9 mouse cellular contexts compared by ENCODE assay signal in genomic region chrX:6922165-6922564, GRCm38 (mm10).
A peak's percentile ranks its signal among the peaks of the same experiment; 100 is the strongest.
DNase-seq lines count a peak whose midpoint lies in the region; ATAC-seq and TF ChIP-seq lines count a peak whose summit lies in the region.
"Had no signal": no experiment of that assay in that cellular context is flagged by ENCODE, and none has a peak within 500 bp of the region (broad histone marks: within the 10 kb centered on the region; RNA-seq: fewer than 3 reads in every experiment).

No protein-coding gene starts in this region.

- no peak overlapping the region for H3K9ac ChIP-seq in forebrain, postnatal 0 days
- no peak overlapping the region for H3K9ac ChIP-seq in forebrain, embryonic 12.5 days
- no peak overlapping the region for H3K9ac ChIP-seq in embryonic facial prominence, embryonic 14.5 days (ENCODE audit: low read depth, low read length)
- no peak overlapping the region for H3K9ac ChIP-seq in hindbrain, embryonic 12.5 days
- H3K9ac ChIP-seq: hindbrain, embryonic 14.5 days had no signal

- no peak overlapping the region for H3K4me3 ChIP-seq in forebrain, postnatal 0 days (ENCODE audit: low read depth, low read length)
- no peak overlapping the region for H3K4me3 ChIP-seq in forebrain, embryonic 12.5 days (replicated peaks)
- H3K4me3 ChIP-seq in lung, adult 2 months (replicated peaks; ENCODE audit: extremely low read depth, low read depth, low read length), result no peak overlapping the region
- no peak overlapping the region for H3K4me3 ChIP-seq in embryonic facial prominence, embryonic 14.5 days (ENCODE audit: low read depth, low read length)
- H3K4me3 ChIP-seq in hindbrain, embryonic 12.5 days, result no peak overlapping the region

- no peaks in the 10 kb centered on the region for H3K4me1 ChIP-seq in forebrain, postnatal 0 days (ENCODE audit: insufficient read depth)
- H3K4me1 ChIP-seq in forebrain, embryonic 12.5 days, result no peaks in the 10 kb centered on the region
- H3K4me1 ChIP-seq in lung, adult 2 months (ENCODE audit: control insufficient read depth, insufficient read depth, low read length), result no peaks in the 10 kb centered on the region
- H3K4me1 ChIP-seq in embryonic facial prominence, embryonic 14.5 days (ENCODE audit: control insufficient read depth, insufficient read depth, low read length), result no peaks in the 10 kb centered on the region
- no peaks in the 10 kb centered on the region for H3K4me1 ChIP-seq in hindbrain, embryonic 12.5 days

- no peaks in the 10 kb centered on the region for H3K9me3 ChIP-seq in forebrain, postnatal 0 days (ENCODE audit: low read length)
- H3K9me3 ChIP-seq in forebrain, embryonic 12.5 days, result no peaks in the 10 kb centered on the region
- H3K9me3 ChIP-seq in embryonic facial prominence, embryonic 14.5 days (ENCODE audit: control insufficient read depth, low read length), result no peaks in the 10 kb centered on the region
- no peaks in the 10 kb centered on the region for H3K9me3 ChIP-seq in hindbrain, embryonic 12.5 days (replicated peaks)

- no peak for ATAC-seq in forebrain, postnatal 0 days
- no peak for ATAC-seq in forebrain, embryonic 12.5 days (ENCODE audit: low FRiP score)
- no peak for ATAC-seq in embryonic facial prominence, embryonic 14.5 days (ENCODE audit: low read depth)
- ATAC-seq in hindbrain, embryonic 12.5 days (ENCODE audit: low FRiP score), result no peak

- no peaks in the 10 kb centered on the region for H3K36me3 ChIP-seq in forebrain, postnatal 0 days (ENCODE audit: insufficient read depth)
- H3K36me3 ChIP-seq in forebrain, embryonic 12.5 days (replicated peaks), result no peaks in the 10 kb centered on the region
- no peaks in the 10 kb centered on the region for H3K36me3 ChIP-seq in embryonic facial prominence, embryonic 14.5 days (ENCODE audit: control insufficient read depth, insufficient read depth, low read length)
- no peaks in the 10 kb centered on the region for H3K36me3 ChIP-seq in hindbrain, embryonic 12.5 days

- no peak overlapping the region for H3K4me2 ChIP-seq in forebrain, postnatal 0 days (ENCODE audit: low read depth)
- no peak overlapping the region for H3K4me2 ChIP-seq in forebrain, embryonic 12.5 days
- H3K4me2 ChIP-seq in embryonic facial prominence, embryonic 14.5 days (ENCODE audit: low read depth, low read length), result no peak overlapping the region
- no peak overlapping the region for H3K4me2 ChIP-seq in hindbrain, embryonic 12.5 days (replicated peaks)
- H3K4me2 ChIP-seq: hindbrain, embryonic 14.5 days had no signal

- WGBS in forebrain, postnatal 0 days, result 69% methylated on average over 5 of the region's 5 CpGs
- 75% methylated on average over 5 of the region's 5 CpGs for WGBS in forebrain, embryonic 12.5 days
- 42% methylated on average over 5 of the region's 5 CpGs for WGBS in lung, adult 2 months
- WGBS in embryonic facial prominence, embryonic 14.5 days, result 61% methylated on average over 5 of the region's 5 CpGs
- 76% methylated on average over 5 of the region's 5 CpGs for WGBS in hindbrain, embryonic 12.5 days

- TF ChIP-seq POLR2A in lung, adult 2 months (IDR thresholded peaks at IDR 0.05; ENCODE audit: borderline replicate concordance, extremely low read depth, low read depth, low read length), result no peak

- no peak for DNase-seq in forebrain, postnatal 0 days
- DNase-seq in lung, adult 2 months, result no peak
- DNase-seq in lung, postnatal 14 days, result no peak
- peak; percentile 19 for DNase-seq in embryonic facial prominence, embryonic 14.5 days (ENCODE audit: low spot score)
- peak; percentile 17 to 22 for DNase-seq in spleen, postnatal 36 days (ENCODE audit: low spot score in 2 of 2)
- no peak for DNase-seq in urinary bladder, postnatal 10 days (ENCODE audit: low spot score)

- peak; percentile 22; the same call in 1 of the 2 replicates for TF ChIP-seq CTCF in forebrain, postnatal 0 days (IDR thresholded peaks at IDR 0.05; ENCODE audit: low read depth)
- 0 out of 2 replicates have a peak, but pooled peaks have one; percentile 2 for TF ChIP-seq CTCF in lung, adult 2 months (IDR thresholded peaks at IDR 0.05; ENCODE audit: insufficient read depth, low read length)

- H3K27ac ChIP-seq in forebrain, postnatal 0 days (ENCODE audit: low read depth, low read length), result no peak overlapping the region
- no peak overlapping the region for H3K27ac ChIP-seq in forebrain, embryonic 12.5 days
- no peak overlapping the region for H3K27ac ChIP-seq in embryonic facial prominence, embryonic 14.5 days (replicated peaks; ENCODE audit: low read depth, low read length)
- no peak overlapping the region for H3K27ac ChIP-seq in hindbrain, embryonic 12.5 days
- H3K27ac ChIP-seq: hindbrain, embryonic 14.5 days had no signal

- H3K27me3 ChIP-seq in forebrain, postnatal 0 days (ENCODE audit: insufficient read depth, low read length), result no peaks in the 10 kb centered on the region
- no peaks in the 10 kb centered on the region for H3K27me3 ChIP-seq in forebrain, embryonic 12.5 days
- H3K27me3 ChIP-seq in embryonic facial prominence, embryonic 14.5 days (replicated peaks; ENCODE audit: control insufficient read depth, insufficient read depth, low read length), result no peaks in the 10 kb centered on the region
- H3K27me3 ChIP-seq in hindbrain, embryonic 12.5 days, result no peaks in the 10 kb centered on the region

Comparison
In these comparisons a context has a peak if more than half of its experiments do, and no peak if none do; other contexts are left out.
1. DNase-seq: peak in embryonic facial prominence, embryonic 14.5 days (single experiment) and spleen, postnatal 36 days (2 of 2); none in forebrain, postnatal 0 days (single experiment), lung, adult 2 months (single experiment), lung, postnatal 14 days (single experiment) and urinary bladder, postnatal 10 days (single experiment).